Mouse (Mus musculus): ENCODE measurements around the gene Sesn1.

Sesn1 gene

DNA sequence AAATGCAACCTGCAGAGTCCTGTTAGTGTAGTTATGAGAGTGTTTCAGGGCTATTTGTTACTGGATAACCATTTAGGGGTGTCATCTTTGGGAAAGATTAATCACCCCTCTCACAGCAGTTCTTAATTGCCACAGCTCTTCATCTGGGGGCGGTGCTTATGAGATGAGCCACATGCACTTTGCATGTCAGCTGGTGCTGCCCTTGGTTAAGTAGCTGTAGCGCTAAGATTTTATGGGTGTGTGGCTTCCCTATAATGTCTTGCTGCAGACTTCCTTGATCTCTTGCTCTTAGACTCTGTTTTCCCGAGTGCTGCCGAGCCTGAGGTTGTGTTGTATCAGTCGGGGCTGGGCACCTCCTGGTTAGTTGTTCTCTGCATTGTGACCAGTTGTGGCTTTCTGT lies 58.2 kb downstream of the Sesn1 start:
- no peak for DNase-seq (ENCODE audit: low read depth, low spot score)

- DNase-seq (ENCODE audit: low read depth, low spot score), result no peak
Measured at GRCm38 (mm10) chr10:41870101-41870500, 60.4 kb downstream of the Sesn1 start.

GRCm38 (mm10) chr10:41871564-41871963 lies 61.8 kb downstream of the Sesn1 start:
- DNase-seq (ENCODE audit: low read depth, low spot score), result no peak

DNA sequence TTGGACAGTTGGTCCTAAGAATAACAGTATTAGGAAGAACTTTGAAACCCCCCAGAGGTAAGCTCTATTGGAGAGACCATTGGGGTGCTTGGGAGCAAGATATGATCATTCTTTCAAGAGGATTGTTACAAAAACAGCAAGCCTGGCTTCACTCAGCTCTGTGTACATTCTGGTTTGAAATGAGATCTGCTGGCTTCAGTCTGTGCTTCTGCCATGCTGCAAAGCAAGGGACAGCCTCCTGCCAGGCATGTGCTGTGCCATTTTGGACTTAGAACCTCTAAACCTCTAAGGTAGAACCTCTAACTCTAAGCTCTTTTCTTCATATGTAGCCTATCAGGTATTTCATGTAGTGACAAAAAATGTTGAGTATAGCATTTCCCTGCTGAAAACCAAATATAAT lies 65.9 kb downstream of the Sesn1 start:
- no peak for DNase-seq (ENCODE audit: low read depth, low spot score)

- DNase-seq (ENCODE audit: low read depth, low spot score), result no peak
Measured at GRCm38 (mm10) chr10:41878344-41878743, 68.6 kb downstream of the Sesn1 start.

- DNase-seq (ENCODE audit: low read depth, low spot score), result no peak
Measured at GRCm38 (mm10) chr10:41879675-41880074, 69.9 kb downstream of the Sesn1 start.

DNA sequence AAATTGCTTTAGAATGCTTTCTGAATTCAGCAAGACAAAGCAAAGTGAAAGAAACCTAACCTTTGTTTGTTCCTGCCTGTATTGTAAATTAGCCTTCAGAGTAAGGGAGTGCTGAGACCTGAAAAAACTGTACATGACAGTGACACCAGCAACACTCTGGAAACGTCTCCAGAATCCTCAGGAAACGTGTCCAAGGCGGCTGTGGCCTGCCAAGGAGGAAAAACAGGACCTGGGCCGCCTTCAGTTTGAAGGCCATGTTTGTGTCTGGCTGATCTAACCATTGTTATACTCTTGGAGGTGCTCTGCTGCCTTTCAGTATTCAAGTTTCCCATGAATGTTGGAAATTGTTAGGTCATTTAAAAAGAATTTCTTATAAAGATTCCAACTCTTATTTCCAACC lies 70.5 kb downstream of the Sesn1 start:
- no peak for DNase-seq (ENCODE audit: low read depth, low spot score)

DNA sequence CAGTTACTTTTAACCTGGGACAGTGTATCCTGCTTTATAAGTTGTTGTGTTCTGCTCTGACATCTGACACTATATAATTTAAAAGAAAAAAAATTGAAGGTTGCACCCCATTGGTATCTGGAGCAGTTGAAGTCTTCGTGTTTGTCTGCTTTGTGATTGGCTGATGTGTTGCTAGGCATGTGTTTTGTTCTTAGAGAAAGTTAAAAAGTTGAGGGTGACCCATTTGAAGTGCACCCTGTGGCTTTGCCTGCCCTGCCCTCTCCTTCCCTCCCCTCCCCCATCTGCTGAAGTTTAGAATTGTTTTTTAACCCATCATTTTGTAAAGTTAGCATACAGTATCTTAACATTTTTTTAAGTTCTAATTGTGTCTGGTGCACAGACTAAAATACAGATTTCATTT lies 71.0 kb downstream of the Sesn1 start:
- no peak for DNase-seq (ENCODE audit: low read depth, low spot score)

GRCm38 (mm10) chr10:41881438-41881837 lies 71.7 kb downstream of the Sesn1 start:
- no peak for DNase-seq (ENCODE audit: low read depth, low spot score)

GRCm38 (mm10) chr10:41883741-41884575 lies 74.2 kb downstream of the Sesn1 start:
- DNase-seq (ENCODE audit: low read depth, low spot score), result no peak

- DNase-seq (ENCODE audit: low read depth, low spot score), result peak; percentile 94
Measured at GRCm38 (mm10) chr10:41887080-41887821, 77.5 kb downstream of the Sesn1 start.

DNA sequence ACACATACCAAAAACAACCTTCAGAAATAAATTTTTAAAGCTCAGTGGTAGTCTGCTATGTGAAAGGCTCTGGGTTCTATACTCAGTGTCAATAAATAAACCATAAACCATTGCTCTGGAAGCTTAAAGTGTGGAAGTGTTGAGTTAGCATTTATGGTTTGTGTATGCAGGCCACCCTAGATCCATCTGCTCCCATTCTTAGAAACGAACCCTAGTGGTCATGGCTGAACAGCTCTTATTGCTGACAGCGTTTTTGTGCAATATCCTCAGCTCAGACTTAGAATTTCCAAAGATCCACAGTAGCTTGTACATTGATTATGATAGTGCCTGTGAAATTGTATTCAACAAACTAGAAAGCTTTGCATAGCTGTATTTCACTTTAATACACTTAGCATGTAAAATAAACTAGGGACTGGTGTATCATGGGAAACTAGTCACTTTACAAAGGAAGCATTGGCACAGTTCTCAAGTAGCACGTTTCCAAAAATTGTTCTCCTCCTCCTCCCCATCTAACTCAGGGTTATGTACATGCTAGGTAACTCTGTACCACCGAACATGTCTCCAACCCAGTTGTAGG lies 78.7 kb downstream of the Sesn1 start:
- DNase-seq (ENCODE audit: low read depth, low spot score), result peak; percentile 25

GRCm38 (mm10) chr10:41889566-41889965 lies 79.8 kb downstream of the Sesn1 start:
- DNase-seq (ENCODE audit: low read depth, low spot score), result no peak

GRCm38 (mm10) chr10:41890537-41890936 lies 80.8 kb downstream of the Sesn1 start:
- no peak for DNase-seq (ENCODE audit: low read depth, low spot score)

DNA sequence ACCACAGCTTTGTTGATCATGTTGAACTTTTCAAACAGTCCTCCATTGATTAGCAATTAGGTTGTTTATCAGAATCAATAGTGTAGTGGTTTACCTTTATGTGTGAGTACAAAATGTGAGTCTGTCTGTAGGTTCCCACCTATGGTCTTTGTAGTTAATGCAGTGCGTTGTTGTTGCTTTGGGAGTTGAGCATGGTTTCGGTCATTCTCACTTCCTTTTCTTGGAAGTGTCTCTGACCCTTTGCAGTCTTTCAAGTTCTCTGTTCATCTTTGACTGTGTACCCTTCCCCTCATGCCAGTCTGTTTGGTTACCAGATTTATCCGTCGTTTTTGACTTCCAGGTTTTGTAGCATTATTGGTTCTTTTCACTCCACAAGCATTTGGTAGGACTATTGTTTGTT lies 81.6 kb downstream of the Sesn1 start:
- no peak for DNase-seq (ENCODE audit: low read depth, low spot score)

DNA sequence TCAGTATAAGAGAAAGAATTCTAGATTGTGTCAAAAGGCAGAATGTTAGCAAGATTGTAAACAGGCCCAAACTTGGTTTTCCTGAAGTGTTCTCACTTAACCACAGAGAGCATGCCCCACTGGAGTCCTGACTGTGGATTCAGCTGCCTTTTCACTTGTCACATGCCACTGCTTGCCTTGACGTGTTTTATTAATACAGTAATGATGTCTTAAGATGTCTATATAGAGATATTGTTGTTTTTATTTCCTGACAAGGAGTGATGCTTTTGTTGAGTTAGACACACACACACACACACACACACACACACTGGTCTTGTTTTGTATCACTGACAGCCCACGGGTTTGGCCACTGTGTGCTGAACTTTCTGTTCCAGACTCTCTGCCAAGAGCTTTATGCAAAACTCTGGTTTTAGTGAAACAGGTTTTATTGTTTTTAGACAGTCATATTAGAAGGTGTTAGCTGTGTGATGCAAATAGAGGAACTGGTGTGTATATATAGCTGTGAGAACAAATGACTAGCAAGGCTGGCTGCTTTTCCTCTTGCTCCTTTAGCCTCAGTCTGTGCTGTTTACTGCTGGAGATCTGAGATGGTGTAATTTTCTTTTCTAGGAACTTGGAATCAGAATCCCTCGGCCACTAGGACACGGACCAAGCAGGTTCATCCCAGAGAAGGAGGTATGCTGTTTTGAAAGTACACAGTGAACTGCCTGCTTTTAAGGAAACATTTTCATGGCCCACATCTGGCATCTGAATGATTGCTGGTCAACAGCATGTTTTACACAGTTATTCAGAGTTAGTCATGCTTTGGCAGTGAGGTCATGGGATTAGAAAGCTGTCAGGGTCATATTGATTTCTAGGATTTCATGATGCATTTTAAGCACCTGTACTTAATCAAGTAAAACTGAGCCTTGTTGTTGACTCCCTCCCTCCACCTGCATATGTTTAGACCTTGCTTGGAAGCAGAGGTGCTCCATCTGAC lies 84.0 kb downstream of the Sesn1 start:
- peak; percentile 37 for DNase-seq (ENCODE audit: low read depth, low spot score)

DNA sequence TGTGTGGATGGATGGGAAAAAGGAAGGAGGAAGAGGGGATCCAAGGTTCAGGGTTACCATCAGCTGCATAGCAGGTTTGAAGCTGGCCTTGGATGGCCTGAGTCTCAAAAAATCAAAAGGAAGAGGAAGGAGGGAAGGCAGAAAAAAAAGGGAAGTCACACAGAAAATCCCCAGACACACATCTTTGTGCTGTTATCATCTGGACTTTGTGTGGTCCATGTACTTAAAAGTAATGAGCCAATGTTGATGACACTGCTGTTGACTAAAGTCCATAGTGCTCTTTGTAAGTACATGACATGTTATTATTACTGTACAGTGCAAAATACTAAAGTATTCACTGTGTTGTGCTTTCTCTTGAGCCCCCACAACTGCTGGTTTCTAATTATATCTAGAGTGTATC lies 86.7 kb downstream of the Sesn1 start:
- DNase-seq (ENCODE audit: low read depth, low spot score), result no peak

GRCm38 (mm10) chr10:41896865-41897264 lies 87.1 kb downstream of the Sesn1 start:
- DNase-seq (ENCODE audit: low read depth, low spot score), result no peak

- no peak for DNase-seq (ENCODE audit: low read depth, low spot score)
Measured at GRCm38 (mm10) chr10:41901456-41901855, 91.7 kb downstream of the Sesn1 start.

- no peak for DNase-seq (ENCODE audit: low read depth, low spot score)
Measured at GRCm38 (mm10) chr10:41901864-41902263, 92.1 kb downstream of the Sesn1 start.

GRCm38 (mm10) chr10:41907473-41907872 lies 97.7 kb downstream of the Sesn1 start:
- DNase-seq (ENCODE audit: low read depth, low spot score), result no peak
